Mouse (Mus musculus): ENCODE data around the gene Rabgap1. TPM values are rescaled to one million over a fixed set of nuclear protein-coding genes. Genes with fewer than 3 reads are reported as not detected.
"Not testable (repeated sequence)": the region's sequence is repeated elsewhere in the genome, so short reads cannot be mapped to it uniquely, and the experiment has no call there.

The Rabgap1 gene
- total RNA-seq (2021), result 10 to 100 TPM; 84.8 to 91.7 TPM
- long read RNA-seq, experiment 1, full-length matches to known transcripts, result 36 of 54 reads
- long read RNA-seq, experiment 1, partial matches to known transcripts, result 5 of 54 reads
- long read RNA-seq, experiment 1, other reads (novel, unspliced or antisense), result 13 of 54 reads
- long read RNA-seq, experiment 2, full-length matches to known transcripts, result 36 of 63 reads
- long read RNA-seq, experiment 2, partial matches to known transcripts, result 9 of 63 reads
- long read RNA-seq, experiment 2, other reads (novel, unspliced or antisense), result 18 of 63 reads

DNA sequence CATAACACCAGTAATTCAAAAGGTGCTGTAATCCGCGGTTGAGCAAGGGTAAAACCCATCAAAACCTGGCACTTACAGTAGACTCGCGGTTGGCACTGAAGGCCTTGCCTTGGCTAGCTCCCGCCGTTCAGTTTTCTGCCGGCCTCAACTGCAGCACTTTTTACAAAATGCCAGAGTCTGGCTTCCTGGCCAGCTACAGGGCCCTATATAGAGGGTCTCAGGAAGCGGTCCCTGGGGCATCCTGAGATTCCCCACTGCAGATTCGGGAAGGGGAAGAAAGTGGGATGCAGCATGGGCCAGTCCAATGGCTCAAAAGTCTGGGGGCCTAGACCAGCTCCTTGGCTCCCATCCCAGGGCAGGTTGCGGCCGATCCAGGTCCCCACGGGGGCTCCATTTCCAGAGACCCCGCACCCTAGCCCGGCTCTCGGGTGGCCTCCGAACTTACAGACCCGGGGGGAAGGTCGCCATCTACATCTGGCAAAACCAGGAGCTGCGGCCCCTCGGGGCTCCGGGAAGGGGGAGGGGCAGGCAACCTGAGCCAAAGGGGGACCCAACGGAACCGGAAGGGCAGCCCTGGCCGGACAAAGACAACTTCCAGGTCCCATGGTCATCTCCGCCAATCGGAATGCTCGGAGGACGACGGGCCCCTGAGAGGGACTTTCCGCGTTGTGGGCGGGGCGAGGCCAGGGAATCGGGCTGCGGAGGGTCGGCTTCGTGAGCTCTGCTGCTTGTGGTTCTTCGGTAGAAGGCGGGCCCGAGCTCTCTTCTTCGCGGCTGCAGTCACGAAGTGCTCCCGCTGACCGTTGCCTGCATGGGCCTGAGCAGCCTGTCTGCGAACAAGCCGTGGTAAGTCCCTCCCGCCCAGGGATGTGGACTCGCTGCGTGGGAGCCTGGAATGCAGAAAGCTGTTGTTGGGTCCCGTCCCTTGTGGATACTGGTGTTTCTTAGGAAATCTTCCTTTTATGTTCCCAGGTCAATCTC is at the start of gene Rabgap1, which contains the start of the genes Zbtb26 and Zbtb6:
Rabgap1 (plus strand) TSS at position 669 of the 981 bp plus-strand sequence.
Zbtb26 (minus strand) TSS at position 525 of the 981 bp plus-strand sequence.
Zbtb6 (minus strand) TSS at position 561 of the 981 bp plus-strand sequence.
- peak; percentile 93 to 97 for DNase-seq (ENCODE audit: low spot score in 2 of 2)

DNA sequence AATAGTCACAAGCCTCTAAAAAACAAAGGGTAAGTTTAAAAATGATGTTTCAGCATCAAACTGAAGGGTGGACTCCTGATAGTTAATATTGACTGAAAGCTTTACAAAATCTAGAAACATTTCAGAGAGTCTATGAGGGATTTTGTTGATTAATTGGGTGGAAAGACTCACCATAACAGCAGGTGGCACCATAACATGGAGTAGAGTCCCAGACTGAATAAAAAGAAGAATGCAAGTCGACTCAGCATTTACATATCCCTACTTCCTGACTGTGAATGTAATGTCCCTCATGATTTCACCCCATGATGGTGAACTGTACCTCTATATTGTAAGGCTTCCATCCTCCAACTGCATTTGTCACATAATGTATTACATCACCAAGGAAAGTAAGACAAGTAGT is 47.5 kb upstream of the Rabgap1 start:
- no peak for DNase-seq (ENCODE audit: low spot score in 2 of 2)

- DNase-seq (ENCODE audit: low spot score in 2 of 2), result no peak
Observed at GRCm38 (mm10) chr2:37421903-37422302, 21.2 kb upstream of the Rabgap1 start.

DNA sequence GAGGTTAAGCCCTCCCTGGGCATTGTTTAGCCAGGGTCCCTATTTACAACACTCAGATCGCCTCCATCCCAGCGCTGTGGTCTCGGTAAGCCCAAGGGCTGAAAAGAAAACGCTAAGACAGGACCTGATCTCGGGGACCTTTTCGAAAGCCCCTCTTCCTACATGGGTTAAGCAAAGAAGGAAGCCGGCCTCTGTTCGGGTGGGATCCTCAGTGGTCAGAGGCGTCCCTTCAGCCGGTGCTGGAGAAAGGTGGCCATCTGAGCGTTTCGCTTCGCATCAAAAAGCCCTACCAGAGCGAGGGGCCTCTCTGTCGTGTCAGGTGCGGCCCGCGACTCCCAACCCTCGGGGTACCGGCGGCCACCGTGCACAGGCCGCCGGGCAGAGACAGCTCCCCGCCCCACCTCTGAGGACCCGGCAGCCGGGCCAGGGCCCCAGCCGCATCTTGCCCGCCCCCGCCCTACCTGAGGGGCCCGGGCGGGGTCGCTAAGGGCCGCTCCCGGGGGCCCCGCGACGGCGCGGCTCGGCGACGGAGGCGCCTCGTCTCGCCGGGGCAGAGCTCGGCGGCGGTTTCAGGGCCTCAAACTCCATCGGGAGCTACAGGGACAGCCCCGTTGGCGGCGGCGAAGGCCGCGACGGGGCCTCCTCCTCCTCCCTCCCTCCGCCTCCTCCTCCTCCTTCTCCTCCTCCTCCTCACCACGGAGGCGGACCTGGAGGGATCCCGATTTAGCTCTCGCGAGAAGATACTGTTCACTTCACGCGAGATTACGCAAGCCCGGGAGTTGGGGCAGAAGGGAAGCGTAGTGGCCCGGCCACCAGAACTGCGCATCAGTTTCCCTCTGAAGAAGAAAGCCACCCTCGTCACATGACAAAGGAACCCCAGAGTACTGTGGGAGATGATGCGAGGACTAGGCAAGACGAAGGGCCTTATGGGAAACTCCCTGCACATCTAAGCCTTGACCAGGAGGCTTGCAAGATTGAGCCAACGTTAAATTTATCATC is 20.5 kb upstream of the Rabgap1 start, which contains the start of gene Rc3h2:
Rc3h2 (minus strand) TSS at position 598 of the 999 bp plus-strand sequence.
- DNase-seq (ENCODE audit: low spot score in 2 of 2), result peak; percentile 94 to 98

- no peak for DNase-seq (ENCODE audit: low spot score in 2 of 2)
Observed at GRCm38 (mm10) chr2:37423671-37424070, 19.4 kb upstream of the Rabgap1 start.

GRCm38 (mm10) chr2:37430593-37431464 is 12.2 kb upstream of the Rabgap1 start:
- DNase-seq (ENCODE audit: low spot score in 2 of 2), result peak; percentile 79 to 93

GRCm38 (mm10) chr2:37431609-37432008 is 11.5 kb upstream of the Rabgap1 start:
- DNase-seq (ENCODE audit: low spot score in 2 of 2), result no peak

- peak; percentile 87 to 94 for DNase-seq (ENCODE audit: low spot score in 2 of 2)
Observed at GRCm38 (mm10) chr2:37451667-37452375, 8.7 kb downstream of the Rabgap1 start.

GRCm38 (mm10) chr2:37452376-37452760 is 9.3 kb downstream of the Rabgap1 start:
- DNase-seq (ENCODE audit: low spot score in 2 of 2), result no peak

- no peak for DNase-seq (ENCODE audit: low spot score in 2 of 2)
Observed at GRCm38 (mm10) chr2:37460707-37461106, 17.6 kb downstream of the Rabgap1 start.

DNA sequence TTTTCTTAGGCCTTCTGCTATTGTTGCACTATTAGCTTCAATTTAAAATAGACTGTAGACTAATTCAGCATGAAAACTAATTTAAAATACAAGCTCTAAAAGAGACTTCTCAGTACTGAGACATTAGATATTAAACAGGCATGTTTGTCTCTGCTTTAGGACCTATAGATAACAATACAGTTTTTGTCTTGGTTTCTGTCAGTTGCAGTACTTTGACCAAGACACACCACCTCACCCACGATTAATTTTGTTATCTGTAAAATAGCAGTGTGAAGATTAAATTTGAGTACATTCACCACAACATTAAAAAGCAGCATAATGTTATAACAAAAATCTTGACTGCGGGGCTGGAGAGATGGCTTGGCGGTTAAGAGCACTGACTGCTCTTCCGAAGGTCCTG is 23.2 kb downstream of the Rabgap1 start:
- DNase-seq (ENCODE audit: low spot score in 2 of 2), result no peak

GRCm38 (mm10) chr2:37479559-37479958 is 36.5 kb downstream of the Rabgap1 start:
- no peak for DNase-seq (ENCODE audit: low spot score in 2 of 2)

DNA sequence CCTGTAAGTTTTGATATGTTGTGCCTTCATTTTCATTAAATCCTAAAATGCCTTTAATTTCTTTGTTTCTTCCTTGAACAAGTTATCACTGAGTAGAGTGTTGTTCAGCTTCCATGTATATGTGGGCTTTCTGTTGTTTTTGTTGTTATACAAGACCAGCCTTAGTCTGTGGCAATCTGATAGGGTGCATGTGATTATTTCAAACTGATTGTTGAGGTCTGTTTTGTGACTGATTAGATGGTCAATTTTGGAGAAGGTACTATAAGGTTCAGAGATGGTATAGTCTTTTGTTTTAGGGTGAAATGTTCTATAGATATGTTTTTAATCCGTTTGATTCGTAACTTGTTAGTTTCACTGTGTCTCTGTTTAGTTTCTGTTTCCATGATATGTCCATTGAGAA is 37.0 kb downstream of the Rabgap1 start:
- DNase-seq (ENCODE audit: low spot score in 2 of 2), result no peak

DNA sequence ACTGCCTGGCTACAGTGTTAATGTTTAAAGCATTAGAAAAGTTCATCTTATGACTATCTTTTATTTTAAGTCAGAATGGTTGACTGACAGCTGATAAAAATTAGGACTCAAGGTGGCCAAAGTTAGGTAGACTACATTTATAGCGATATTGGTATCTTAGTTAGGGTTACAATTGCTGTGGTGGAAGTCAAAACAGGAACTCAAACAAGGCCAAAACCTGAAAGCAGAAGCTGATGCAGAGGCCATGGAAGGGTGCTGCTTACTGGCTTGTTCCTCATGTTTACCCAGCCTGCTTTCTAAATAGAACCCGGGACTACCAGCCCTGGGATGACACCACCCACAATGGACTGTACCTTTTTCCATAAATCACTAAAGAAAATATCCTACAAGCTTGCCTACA is 41.1 kb downstream of the Rabgap1 start:
- no peak for DNase-seq (ENCODE audit: low spot score in 2 of 2)

DNA sequence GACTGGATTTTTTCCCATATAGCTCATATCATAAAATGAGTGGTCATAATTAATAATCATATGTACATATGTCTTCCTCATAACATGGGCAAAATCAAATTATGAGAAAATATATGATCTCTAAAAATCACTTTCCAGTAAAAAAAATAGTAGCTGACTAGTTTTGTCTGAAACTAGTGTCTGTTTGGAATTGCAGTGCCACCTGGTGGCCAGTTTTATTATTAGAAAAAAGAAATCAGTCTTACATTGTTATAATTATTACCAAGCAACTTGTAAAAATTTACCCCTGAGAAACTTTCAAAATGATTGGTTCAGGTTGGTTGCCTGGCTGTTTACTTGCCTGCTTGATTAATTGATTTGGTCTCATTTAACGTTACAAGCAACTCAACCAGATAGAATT is 42.3 kb downstream of the Rabgap1 start:
- DNase-seq (ENCODE audit: low spot score in 2 of 2), result peak in 1 of 2 experiments; percentile 70

DNA sequence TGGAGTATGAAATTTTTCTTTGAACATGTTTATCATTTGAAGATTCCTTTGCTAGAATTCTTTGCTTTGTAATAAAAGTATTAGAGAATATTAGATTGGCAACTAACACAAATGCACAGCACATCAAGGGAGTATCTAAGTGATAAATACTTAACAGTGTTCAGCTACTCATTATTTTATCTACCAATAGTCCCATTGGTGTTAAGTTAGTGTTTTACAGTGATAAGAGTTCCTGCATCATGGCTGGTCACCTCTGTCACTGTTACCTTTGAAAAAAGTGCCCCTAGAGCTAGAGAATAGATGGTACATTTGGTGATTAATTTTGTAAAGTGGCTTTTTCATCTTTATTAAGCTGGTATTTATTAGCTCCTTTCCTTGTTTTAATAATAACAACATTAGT is 43.3 kb downstream of the Rabgap1 start:
- DNase-seq (ENCODE audit: low spot score in 2 of 2), result no peak

GRCm38 (mm10) chr2:37488956-37489355 is 45.9 kb downstream of the Rabgap1 start:
- DNase-seq (ENCODE audit: low spot score in 2 of 2), result no peak

DNA sequence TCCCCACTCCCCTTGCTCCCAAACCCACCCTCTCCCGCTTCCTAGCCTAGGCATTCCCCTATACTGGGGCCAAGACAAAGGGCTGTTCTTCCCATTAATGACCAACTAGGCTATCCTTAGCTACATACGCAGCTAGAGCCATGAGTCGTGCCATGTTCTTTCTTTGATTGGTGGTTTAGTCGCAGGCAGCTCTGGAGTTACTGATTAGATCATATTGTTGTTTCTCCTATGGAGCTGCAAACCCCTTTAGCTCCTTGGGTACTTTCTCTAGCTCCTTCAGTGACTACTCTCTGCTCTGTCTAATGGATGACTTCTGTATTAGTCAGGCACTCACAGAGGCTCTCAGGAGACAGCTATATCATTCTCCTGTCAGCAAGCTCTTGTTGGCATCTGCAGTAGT is 54.2 kb downstream of the Rabgap1 start:
- no peak for DNase-seq (ENCODE audit: low spot score in 2 of 2)

- not testable (repeated sequence) for DNase-seq (ENCODE audit: low spot score in 2 of 2)
Observed at GRCm38 (mm10) chr2:37505856-37506255, 62.8 kb downstream of the Rabgap1 start.
